Mouse (Mus musculus) lung, adult 2 months (tissue): ENCODE results near the gene Asrgl1.

Experiments
- CTCF ChIP-seq: fragments of 200-500 bp; IDR thresholded peaks from 2 replicates; pipeline ENCODE4 v1.5.1; 2011; ENCODE audit warnings: mild to moderate bottlenecking, low read length, control low read depth; ENCODE audit not compliant: insufficient read depth
- POLR2A ChIP-seq: fragments of 200-500 bp; IDR thresholded peaks from 2 replicates; pipeline ENCODE4 v1.6.1; 2011; ENCODE audit warnings: low read depth, mild to moderate bottlenecking, control low read depth, low read length, borderline replicate concordance; ENCODE audit errors: extremely low read depth

- TF ChIP-seq CTCF = no peak
- no peak for TF ChIP-seq POLR2A
Observed at GRCm38 (mm10) chr19:9072157-9072530, 63.3 kb downstream of the Asrgl1 start.
